Mouse (Mus musculus) CH12.LX (cell line): ENCODE measurements at regions not wholly inside any gene's neighbourhood (a gene's known extent, or its start where the extent isn't known, plus 50 kb on each side); places are given as distances from the start of the nearest gene placed in this dataset.

ENCODE experiments used
- DNase-seq: peaks from one replicate; pipeline ENCODE4 v3.0.0-alpha.2; 2013; ENCODE audit errors: extremely low read depth
- H3K27ac ChIP-seq: 2 replicates; pipeline ENCODE4 v1.5.1; 2012; ENCODE audit warnings: low read depth, mild to moderate bottlenecking, control low read depth, moderate library complexity; ENCODE audit not compliant: insufficient read depth
- H3K27me3 ChIP-seq: replicated peaks from 2 replicates; pipeline ENCODE3; 2012; ENCODE audit warnings: inconsistent platforms
- H3K36me3 ChIP-seq, 2 experiments: replicated peaks in 1 of 2; 2 replicates each; pipeline versions ENCODE3 to v1.6.1; 2012; ENCODE audit warnings: inconsistent platforms in 1 of 2, low read length in 1 of 2, mild to moderate bottlenecking in 1 of 2, mixed read lengths in 1 of 2, moderate library complexity in 1 of 2; ENCODE audit not compliant: control insufficient read depth in 1 of 2, insufficient read depth in 1 of 2
- H3K4me1 ChIP-seq, 2 experiments: 2 replicates each; pipeline ENCODE4 v1.6.1; 2012; ENCODE audit warnings: inconsistent platforms in 1 of 2, moderate library complexity in 1 of 2; ENCODE audit not compliant: insufficient read depth in 2 of 2, control insufficient read depth in 1 of 2
- H3K4me2 ChIP-seq: 2 replicates; pipeline ENCODE4 v1.6.1; 2012; ENCODE audit warnings: low read depth, mild to moderate bottlenecking, control low read depth; ENCODE audit not compliant: poor library complexity, insufficient read depth, severe bottlenecking
- H3K4me3 ChIP-seq, 3 experiments: fragments of 150-350 bp in 1 of 3; sonication (generic) in 1 of 3; replicated peaks in 1 of 3; 2 replicates each; pipeline versions ENCODE3 to v1.5.1; 2011 to 2012; ENCODE audit warnings: low read depth in 2 of 3, low read length in 2 of 3, mild to moderate bottlenecking in 2 of 3, moderate library complexity in 2 of 3, control low read depth in 1 of 3, improper control_type of control experiment in 1 of 3, inconsistent platforms in 1 of 3, mixed read lengths in 1 of 3; ENCODE audit not compliant: poor library complexity in 1 of 3
- H3K79me2 ChIP-seq: replicated peaks from 2 replicates; pipeline ENCODE4 v1.6.1; 2012; ENCODE audit warnings: mild to moderate bottlenecking, moderate library complexity; ENCODE audit not compliant: control insufficient read depth, poor library complexity, insufficient read depth, severe bottlenecking; ENCODE audit errors: extremely low read depth
- H3K9ac ChIP-seq: 2 replicates; pipeline ENCODE4 v1.6.1; 2012; ENCODE audit warnings: low read depth, mild to moderate bottlenecking, control low read depth, moderate library complexity; ENCODE audit not compliant: insufficient read depth
- H3K9me3 ChIP-seq: replicated peaks from 2 replicates; pipeline ENCODE3; 2012; ENCODE audit warnings: low read length, inconsistent platforms, mixed read lengths
- CHD2 ChIP-seq: IDR thresholded peaks from 2 replicates; pipeline ENCODE4 v1.6.1; 2011; ENCODE audit warnings: low read length, improper control_type of control experiment
- E2F4 ChIP-seq: IDR thresholded peaks from 2 replicates; pipeline ENCODE4 v1.6.1; 2011; ENCODE audit warnings: low read depth, low read length, improper control_type of control experiment; ENCODE audit not compliant: insufficient replicate concordance
- ELF1 ChIP-seq: IDR thresholded peaks from 2 replicates; pipeline ENCODE4 v1.6.1; 2014; ENCODE audit warnings: low read depth, mild to moderate bottlenecking, inconsistent platforms, low read length, improper control_type of control experiment
- GABPA ChIP-seq: IDR thresholded peaks from 2 replicates; pipeline ENCODE4 v1.6.1; 2012; ENCODE audit warnings: low read depth, low read length, improper control_type of control experiment, inconsistent platforms; ENCODE audit not compliant: insufficient replicate concordance
- JUN ChIP-seq: IDR thresholded peaks from 2 replicates; pipeline ENCODE4 v1.6.1; 2011; ENCODE audit warnings: low read depth, mild to moderate bottlenecking, low read length, improper control_type of control experiment, moderate library complexity; ENCODE audit not compliant: insufficient read depth
- KAT2A ChIP-seq: IDR thresholded peaks from 2 replicates; pipeline ENCODE4 v1.6.1; 2012; ENCODE audit warnings: low read length, improper control_type of control experiment, inconsistent platforms; ENCODE audit not compliant: insufficient replicate concordance
- MAFK ChIP-seq: IDR thresholded peaks from 2 replicates; pipeline ENCODE4 v1.6.1; 2011; ENCODE audit warnings: low read length, improper control_type of control experiment; ENCODE audit not compliant: insufficient replicate concordance
- MAX ChIP-seq: IDR thresholded peaks from 2 replicates; pipeline ENCODE4 v1.6.1; 2011; ENCODE audit warnings: low read length, improper control_type of control experiment
- MXI1 ChIP-seq: IDR thresholded peaks from 2 replicates; pipeline ENCODE4 v1.6.1; 2011; ENCODE audit warnings: mild to moderate bottlenecking, low read depth, low read length, improper control_type of control experiment
- MYC ChIP-seq: IDR thresholded peaks from 2 replicates; pipeline ENCODE4 v1.6.1; 2011; ENCODE audit warnings: low read depth, mild to moderate bottlenecking, improper control_type of control experiment, low read length
- POLR2A ChIP-seq: IDR thresholded peaks from 2 replicates; pipeline ENCODE4 v1.6.1; 2011; ENCODE audit warnings: low read depth, mild to moderate bottlenecking, improper control_type of control experiment, low read length
- RAD21 ChIP-seq: IDR thresholded peaks from 2 replicates; pipeline ENCODE4 v1.6.1; 2011; ENCODE audit warnings: low read depth, mild to moderate bottlenecking, low read length, improper control_type of control experiment, moderate library complexity
- RCOR1 ChIP-seq: conservative IDR thresholded peaks from 2 replicates; pipeline ENCODE4 v1.6.1; 2012; ENCODE audit warnings: low read depth, mild to moderate bottlenecking, inconsistent platforms, low read length, improper control_type of control experiment
- SIN3A ChIP-seq: IDR thresholded peaks from 2 replicates; pipeline ENCODE4 v1.6.1; 2012; ENCODE audit warnings: low read length, improper control_type of control experiment, inconsistent platforms
- SMC3 ChIP-seq: IDR thresholded peaks from 2 replicates; pipeline ENCODE4 v1.6.1; 2011; ENCODE audit warnings: low read depth, low read length, improper control_type of control experiment
- UBTF ChIP-seq: IDR thresholded peaks from 2 replicates; pipeline ENCODE4 v1.6.1; 2012; ENCODE audit warnings: low read depth, mild to moderate bottlenecking, inconsistent platforms, low read length, improper control_type of control experiment, moderate library complexity
- ZC3H11A ChIP-seq: IDR thresholded peaks from 2 replicates; pipeline ENCODE4 v1.6.1; 2012; ENCODE audit warnings: low read depth, mild to moderate bottlenecking, inconsistent platforms, low read length, improper control_type of control experiment
- ZKSCAN1 ChIP-seq: IDR thresholded peaks from 2 replicates; pipeline ENCODE4 v1.6.1; 2012; ENCODE audit warnings: low read depth, inconsistent platforms, low read length, improper control_type of control experiment, borderline replicate concordance
- dilution Hi-C: fragments of 300-500 bp; cut with MboI; formaldehyde crosslinking; loops from 2 replicates; pipeline ENCODE4 v1.14.3; 2020; ENCODE audit warnings: low sequenced_read_pairs; ENCODE audit not compliant: extremely low pct_unique_long_range_greater_than_20kb, extremely low pct_ligation_motif_present
- in situ Hi-C: fragments of 300-500 bp; cut with MboI; formaldehyde crosslinking; loops from 3 replicates; pipeline ENCODE4 v1.14.3; 2019; ENCODE audit warnings: low sequenced_read_pairs, low pct_ligation_motif_present, low pct_unique_long_range_greater_than_20kb, mixed read lengths

DNA sequence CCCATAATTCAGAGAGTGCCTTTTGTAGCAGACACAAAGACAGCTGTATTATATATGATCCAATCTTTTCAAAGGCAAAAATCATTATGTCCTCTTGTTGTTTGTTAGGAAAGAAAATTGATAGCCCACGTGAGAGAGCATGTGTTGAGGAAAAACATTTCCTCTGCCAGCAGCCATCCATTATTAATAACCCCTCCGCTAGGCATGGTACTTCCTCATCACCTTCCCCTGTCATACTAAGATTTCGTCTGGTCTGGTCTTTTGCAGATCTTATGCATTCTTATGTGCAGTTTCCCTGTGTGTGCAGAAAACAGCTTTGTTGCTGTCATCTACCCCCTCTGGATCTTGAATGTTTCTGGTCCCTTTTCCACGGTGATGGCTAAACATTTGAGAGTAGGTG, 164.2 kb upstream of the Dgkb start:
- no peak for DNase-seq
- no peak overlapping the region for H3K4me3 ChIP-seq
- H3K9ac ChIP-seq = no peak overlapping the region
- H3K27ac ChIP-seq = no peak overlapping the region
- no peaks in the 10 kb centered on the region for H3K9me3 ChIP-seq
- no peak overlapping the region for H3K4me2 ChIP-seq
- dilution Hi-C loops (no loop called here), in situ Hi-C loops (no loop called here)
- H3K4me1 ChIP-seq = no peaks in the 10 kb centered on the region
- H3K79me2 ChIP-seq = no peaks in the 10 kb centered on the region
- H3K27me3 ChIP-seq = no peaks in the 10 kb centered on the region
- TF ChIP-seq MYC = no peak
- no peak for TF ChIP-seq ELF1
- TF ChIP-seq UBTF = no peak
- no peak for TF ChIP-seq MXI1
- no peak for TF ChIP-seq GABPA
- no peak for TF ChIP-seq MAFK
- TF ChIP-seq SMC3 = no peak
- no peak for TF ChIP-seq RCOR1
- no peak for TF ChIP-seq RAD21
- no peak for TF ChIP-seq ZC3H11A
- TF ChIP-seq SIN3A = no peak
- TF ChIP-seq ZKSCAN1 = no peak
- TF ChIP-seq JUN = no peak
- TF ChIP-seq E2F4 = no peak
- TF ChIP-seq POLR2A = no peak
- no peaks in the 10 kb centered on the region for H3K36me3 ChIP-seq

DNA sequence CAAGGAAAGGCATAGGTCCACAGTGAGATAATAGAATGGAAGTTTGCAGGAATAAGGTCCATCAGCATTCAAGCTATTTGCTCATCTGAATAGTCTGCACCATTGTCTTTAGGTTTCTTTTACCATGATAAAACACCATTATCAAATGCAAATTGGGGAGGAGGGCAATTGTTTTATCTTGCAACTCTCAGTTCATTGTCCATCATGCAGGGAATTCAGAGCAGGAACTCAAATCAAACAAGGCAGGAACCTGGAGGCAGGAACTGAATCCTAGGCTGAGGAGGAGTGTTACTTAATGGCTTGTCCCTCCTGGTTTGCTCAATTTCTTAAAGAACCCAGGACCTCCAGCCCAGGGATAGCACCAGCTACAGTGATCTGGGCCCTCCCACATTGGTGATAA, 163.3 kb upstream of the Dgkb start:
- Histone ChIP-seq H3K4me3 (no peak overlapping the region), H3K27ac (no peak overlapping the region), H3K79me2 (no peaks in the 10 kb centered on the region), H3K4me2 (no peak overlapping the region), H3K9me3 (peaks cover 2% of the 10 kb centered on the region), H3K4me1 (no peaks in the 10 kb centered on the region), H3K27me3 (no peaks in the 10 kb centered on the region), H3K36me3 (no peaks in the 10 kb centered on the region), H3K9ac (no peak overlapping the region)
- TF ChIP-seq KAT2A (no peak), ELF1 (no peak), MAX (no peak), CHD2 (no peak), ZC3H11A (no peak)
- no peak for DNase-seq
- dilution Hi-C loops = no loop called here
- in situ Hi-C loops = no loop called here
